Mouse (Mus musculus) MEL (cell line): Measurements from ENCODE around the gene Brdt. TPM values are rescaled to one million over a fixed set of nuclear protein-coding genes. Genes with fewer than 3 reads are reported as not detected.
"Not testable (repeated sequence)": the region's sequence is repeated elsewhere in the genome, so short reads cannot be mapped to it uniquely, and the experiment has no call there.

Source experiments
- DNase-seq: peaks from one replicate; pipeline ENCODE4 v3.0.0; 2011; ENCODE audit warnings: low read depth, low spot score
- H3K27ac ChIP-seq: 2 replicates; pipeline ENCODE4 v1.5.1; 2012; ENCODE audit warnings: low read depth, mild to moderate bottlenecking, control low read depth, low read length, moderate library complexity; ENCODE audit not compliant: control insufficient read depth
- H3K27me3 ChIP-seq, 2 experiments: fragments of 150-350 bp in 1 of 2; sonication (generic) in 1 of 2; 2 replicates each; pipeline ENCODE4 v1.6.1; 2012; ENCODE audit warnings: low read length in 2 of 2, mild to moderate bottlenecking in 2 of 2, improper control_type of control experiment in 1 of 2, moderate library complexity in 1 of 2; ENCODE audit not compliant: insufficient read depth in 2 of 2, control insufficient read depth in 1 of 2
- H3K36me3 ChIP-seq, 2 experiments: 2 replicates each; pipeline ENCODE4 v1.6.1; 2012 to 2014; ENCODE audit warnings: low read length in 2 of 2, improper control_type of control experiment in 1 of 2, inconsistent platforms in 1 of 2, mild to moderate bottlenecking in 1 of 2; ENCODE audit not compliant: insufficient read depth in 2 of 2, control insufficient read depth in 1 of 2
- H3K4me1 ChIP-seq, 2 experiments: fragments of 150-350 bp in 1 of 2; sonication (generic) in 1 of 2; 2 replicates each; pipeline ENCODE4 v1.6.1; 2012; ENCODE audit warnings: low read length in 2 of 2, improper control_type of control experiment in 1 of 2, mild to moderate bottlenecking in 1 of 2; ENCODE audit not compliant: insufficient read depth in 2 of 2, control insufficient read depth in 1 of 2
- H3K4me3 ChIP-seq, 2 experiments: fragments of 150-350 bp in 1 of 2; sonication (generic) in 1 of 2; 2 replicates each; pipeline ENCODE4 v1.5.1; 2012; ENCODE audit warnings: low read depth in 2 of 2, low read length in 2 of 2, mild to moderate bottlenecking in 2 of 2, moderate library complexity in 2 of 2, control low read depth in 1 of 2, improper control_type of control experiment in 1 of 2; ENCODE audit not compliant: control insufficient read depth in 1 of 2, insufficient read depth in 1 of 2
- H3K79me2 ChIP-seq: 2 replicates; pipeline ENCODE4 v1.6.1; 2012; ENCODE audit warnings: mild to moderate bottlenecking, low read length, moderate library complexity; ENCODE audit not compliant: control insufficient read depth, poor library complexity, insufficient read depth
- H3K9ac ChIP-seq: 2 replicates; pipeline ENCODE4 v1.6.1; 2012; ENCODE audit warnings: low read depth, mild to moderate bottlenecking, control low read depth, low read length, moderate library complexity; ENCODE audit not compliant: control insufficient read depth, poor library complexity, severe bottlenecking
- H3K9me3 ChIP-seq: fragments of 150-350 bp; sonication (generic); replicated peaks from 2 replicates; pipeline ENCODE4 v1.6.1; 2012; ENCODE audit warnings: mild to moderate bottlenecking, low read length, improper control_type of control experiment, moderate library complexity; ENCODE audit not compliant: insufficient read depth
- CHD2 ChIP-seq: IDR thresholded peaks from 2 replicates; pipeline ENCODE4 v1.6.1; 2011; ENCODE audit warnings: low read length, improper control_type of control experiment
- CTCF ChIP-seq, 3 experiments: IDR thresholded peaks in 2 of 3; conservative IDR thresholded peaks in 1 of 3; 2 replicates each; pipeline ENCODE4 v1.5.1; 2011 to 2012; ENCODE audit warnings: low read length in 3 of 3, low read depth in 2 of 3, mild to moderate bottlenecking in 2 of 3, improper control_type of control experiment in 1 of 3, inconsistent platforms in 1 of 3, mixed read lengths in 1 of 3, moderate library complexity in 1 of 3; ENCODE audit not compliant: control insufficient read depth in 1 of 3, insufficient read depth in 1 of 3, poor library complexity in 1 of 3, severe bottlenecking in 1 of 3
- E2F4 ChIP-seq: IDR thresholded peaks from 2 replicates; pipeline ENCODE4 v1.6.1; 2011; ENCODE audit warnings: low read depth, low read length, improper control_type of control experiment, borderline replicate concordance
- ELF1 ChIP-seq: IDR thresholded peaks from 2 replicates; pipeline ENCODE4 v1.6.1; 2014; ENCODE audit warnings: low read depth, mild to moderate bottlenecking, inconsistent platforms, low read length, improper control_type of control experiment, moderate library complexity
- ETS1 ChIP-seq: IDR thresholded peaks from 2 replicates; pipeline ENCODE4 v1.6.1; 2012; ENCODE audit warnings: low read depth, mild to moderate bottlenecking, inconsistent platforms, low read length, improper control_type of control experiment, moderate library complexity
- GABPA ChIP-seq: IDR thresholded peaks from 2 replicates; pipeline ENCODE4 v1.6.1; 2012; ENCODE audit warnings: low read depth, mild to moderate bottlenecking, inconsistent platforms, low read length, improper control_type of control experiment, moderate library complexity
- HCFC1 ChIP-seq: IDR thresholded peaks from 2 replicates; pipeline ENCODE4 v1.6.1; 2012; ENCODE audit warnings: low read depth, mild to moderate bottlenecking, inconsistent platforms, low read length, improper control_type of control experiment, moderate library complexity
- JUND ChIP-seq: IDR thresholded peaks from 2 replicates; pipeline ENCODE4 v1.6.1; 2011; ENCODE audit warnings: low read depth, mild to moderate bottlenecking, improper control_type of control experiment, low read length
- MAX ChIP-seq: IDR thresholded peaks from 2 replicates; pipeline ENCODE4 v1.6.1; 2011; ENCODE audit warnings: low read length, improper control_type of control experiment
- MEF2A ChIP-seq: IDR thresholded peaks from 2 replicates; pipeline ENCODE4 v1.6.1; 2014; ENCODE audit warnings: low read depth, mild to moderate bottlenecking, inconsistent platforms, low read length, improper control_type of control experiment; ENCODE audit not compliant: poor library complexity, insufficient replicate concordance, severe bottlenecking; ENCODE audit errors: extremely low read depth
- MXI1 ChIP-seq: IDR thresholded peaks from 2 replicates; pipeline ENCODE4 v1.6.1; 2011; ENCODE audit warnings: mild to moderate bottlenecking, low read depth, low read length, improper control_type of control experiment
- MYC ChIP-seq: IDR thresholded peaks from 2 replicates; pipeline ENCODE4 v1.6.1; 2011; ENCODE audit warnings: low read depth, mild to moderate bottlenecking, low read length, improper control_type of control experiment, moderate library complexity
- POLR2A ChIP-seq, 2 experiments: IDR thresholded peaks; 2 replicates each; pipeline ENCODE4 v1.6.1; 2011 to 2012; ENCODE audit warnings: low read length in 2 of 2, mild to moderate bottlenecking in 2 of 2, control low read depth in 1 of 2, improper control_type of control experiment in 1 of 2, low read depth in 1 of 2, moderate library complexity in 1 of 2; ENCODE audit not compliant: control insufficient read depth in 1 of 2, insufficient read depth in 1 of 2, poor library complexity in 1 of 2
- POLR2AphosphoS5 ChIP-seq: IDR thresholded peaks from 2 replicates; pipeline ENCODE4 v1.6.1; 2012; ENCODE audit warnings: low read depth, borderline replicate concordance, mild to moderate bottlenecking, inconsistent platforms, low read length, moderate library complexity, mixed read lengths
- RAD21 ChIP-seq: IDR thresholded peaks from 2 replicates; pipeline ENCODE4 v1.6.1; 2011; ENCODE audit warnings: mild to moderate bottlenecking, low read depth, low read length, improper control_type of control experiment
- RCOR1 ChIP-seq: IDR thresholded peaks from 2 replicates; pipeline ENCODE4 v1.6.1; 2012; ENCODE audit warnings: low read depth, mild to moderate bottlenecking, inconsistent platforms, low read length, improper control_type of control experiment
- TBP ChIP-seq: IDR thresholded peaks from 2 replicates; pipeline ENCODE4 v1.8.0; 2011; ENCODE audit warnings: low read depth, low read length, improper control_type of control experiment
- TCF12 ChIP-seq: IDR thresholded peaks from 2 replicates; pipeline ENCODE4 v1.6.1; 2014; ENCODE audit warnings: low read depth, mild to moderate bottlenecking, inconsistent platforms, low read length, improper control_type of control experiment, moderate library complexity
- ZC3H11A ChIP-seq: IDR thresholded peaks from 2 replicates; pipeline ENCODE4 v1.6.1; 2012; ENCODE audit warnings: low read depth, mild to moderate bottlenecking, inconsistent platforms, low read length, improper control_type of control experiment
- ZKSCAN1 ChIP-seq: IDR thresholded peaks from 2 replicates; pipeline ENCODE4 v1.6.1; 2012; ENCODE audit warnings: low read depth, mild to moderate bottlenecking, inconsistent platforms, low read length, improper control_type of control experiment, moderate library complexity
- ZMIZ1 ChIP-seq: IDR thresholded peaks from 2 replicates; pipeline ENCODE4 v1.6.1; 2012; ENCODE audit warnings: low read depth, mild to moderate bottlenecking, inconsistent platforms, low read length, improper control_type of control experiment, moderate library complexity
- ZNF384 ChIP-seq: IDR thresholded peaks from 2 replicates; pipeline ENCODE4 v1.6.1; 2012; ENCODE audit warnings: low read depth, mild to moderate bottlenecking, inconsistent platforms, low read length, improper control_type of control experiment
- polyA plus RNA-seq, 2 experiments: library from polyadenylated mRNA; stranded (reverse) in 1 of 2; unstranded in 1 of 2; fragments of >175 nt in 1 of 2; fragments of >200 nt in 1 of 2; gene quantifications; 2 replicates each; pipeline versions ENCODE4 v1.2.1 to v1.2.4; 2012; ENCODE audit warnings: low replicate concordance in 2 of 2, low read depth in 1 of 2; ENCODE audit not compliant: insufficient read length in 2 of 2, insufficient read depth in 1 of 2, missing spikeins in 1 of 2
- total RNA-seq: library from RNA; depleted of rRNA; stranded (reverse); fragments of 300-350 nt; gene quantifications from 2 replicates; pipeline ENCODE4 v1.2.3, GENCODE M21; 2012

The Brdt gene
- total and polyA plus RNA-seq, 3 experiments, result 10.3 to 16.7 TPM; not detected in 1

DNA sequence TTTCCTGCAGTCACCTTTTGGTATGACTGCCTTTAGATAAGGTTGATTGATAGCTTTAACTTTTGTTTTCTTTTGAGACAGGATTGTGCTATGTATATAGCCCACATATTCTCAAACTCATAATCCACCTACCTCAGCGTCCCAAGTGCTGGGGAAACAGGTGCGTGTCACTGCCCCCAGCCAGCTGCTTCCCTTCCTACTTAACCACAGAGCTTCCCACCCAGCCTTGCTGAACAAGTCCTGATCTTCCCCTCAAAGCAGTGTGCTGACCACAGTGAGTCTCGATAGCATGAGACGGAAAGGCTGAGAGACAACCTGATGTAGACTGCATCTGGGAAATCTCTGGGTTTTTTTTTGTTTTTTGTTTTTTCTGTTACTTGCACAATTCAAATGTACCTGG is 42.3 kb downstream of the Brdt start:
- TF ChIP-seq ZC3H11A (no peak), E2F4 (no peak), ZMIZ1 (no peak), POLR2AphosphoS5 (no peak), ZKSCAN1 (no peak), TCF12 (no peak), MXI1 (no peak), RCOR1 (no peak)
- TF ChIP-seq, all 39 proteins: peak for 0
- no peaks in the 10 kb centered on the region for H3K4me1 ChIP-seq
- no peaks in the 10 kb centered on the region for H3K79me2 ChIP-seq
- no peak overlapping the region for H3K4me3 ChIP-seq
- H3K27me3 ChIP-seq, result no peaks in the 10 kb centered on the region
- H3K27ac ChIP-seq, result no peak overlapping the region
- no peak for DNase-seq
- no peaks in the 10 kb centered on the region for H3K9me3 ChIP-seq
- H3K36me3 ChIP-seq, result no peaks in the 10 kb centered on the region
- H3K9ac ChIP-seq, result no peak overlapping the region

DNA sequence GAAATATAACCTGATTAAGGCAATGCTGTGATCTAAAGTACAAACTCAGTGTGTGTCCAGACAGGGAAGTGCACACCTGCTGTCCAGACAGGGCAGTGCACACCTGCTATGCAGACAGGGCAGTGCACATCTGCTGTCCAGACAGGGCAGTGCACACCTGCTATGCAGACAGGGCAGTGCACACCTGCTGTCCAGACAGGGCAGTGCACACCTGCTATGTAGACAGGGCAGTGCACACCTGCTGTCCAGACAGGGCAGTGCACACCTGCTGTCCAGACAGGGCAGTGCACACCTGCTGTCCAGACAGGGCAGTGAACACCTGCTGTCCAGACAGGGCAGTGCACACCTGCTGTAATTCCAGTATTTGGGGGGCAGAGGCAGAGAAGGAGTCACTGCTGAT is 55.5 kb downstream of the Brdt start:
- H3K9ac ChIP-seq, H3K27ac ChIP-seq, H3K27me3 ChIP-seq, H3K36me3 ChIP-seq, H3K4me3 ChIP-seq, DNase-seq, H3K4me1 ChIP-seq, H3K79me2 ChIP-seq, H3K9me3 ChIP-seq: not testable (repeated sequence)

DNA sequence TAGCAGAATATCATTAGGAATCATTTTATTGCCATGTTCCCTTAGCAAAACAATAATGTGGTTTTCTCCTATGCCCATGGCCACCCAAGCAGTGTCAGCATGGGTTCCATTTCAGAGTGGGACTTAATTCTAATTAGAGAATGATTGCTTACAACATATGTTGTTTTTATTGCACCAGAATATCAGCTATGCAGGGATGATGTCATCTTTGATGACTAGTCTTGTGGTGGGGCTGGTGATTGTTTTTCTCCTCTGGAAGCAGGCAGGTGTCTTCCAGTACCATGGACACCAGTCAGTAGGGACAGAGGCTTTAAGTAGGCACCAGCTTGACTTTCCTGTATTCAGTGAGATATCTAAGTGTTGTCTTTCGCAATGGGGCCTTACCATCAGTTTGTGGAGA is 56.8 kb downstream of the Brdt start:
- Histone ChIP-seq H3K9me3 (no peaks in the 10 kb centered on the region), H3K9ac (no peak overlapping the region), H3K27me3 (no peaks in the 10 kb centered on the region; a peak in 1 of 4 replicates), H3K27ac (no peak overlapping the region), H3K4me3 (no peak overlapping the region), H3K79me2 (no peaks in the 10 kb centered on the region)
- TF ChIP-seq ETS1, result no peak
- TF ChIP-seq, all 39 proteins: peak for 0
- Histone ChIP-seq H3K36me3 (no peaks in the 10 kb centered on the region), H3K4me1 (no peaks in the 10 kb centered on the region)
- DNase-seq, result no peak

DNA sequence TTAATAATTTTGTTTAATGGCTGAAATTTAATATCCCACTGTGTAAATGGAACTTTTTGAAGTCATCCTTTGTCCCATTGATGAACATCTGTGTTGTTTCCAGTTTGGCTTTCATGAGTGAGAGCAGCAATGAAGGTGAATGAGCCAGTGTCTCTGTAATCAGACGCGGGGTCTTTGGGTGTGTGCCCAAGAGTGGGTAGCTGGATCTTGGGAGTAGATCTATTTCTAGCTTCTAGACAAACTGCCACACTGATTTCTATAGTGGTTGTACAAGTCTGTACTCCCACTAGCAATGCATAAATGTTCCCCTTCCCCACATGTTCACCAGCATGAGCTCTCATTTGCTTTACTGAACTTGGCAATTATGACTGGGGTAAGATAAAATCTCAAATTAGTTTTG is 58.4 kb downstream of the Brdt start:
- no peaks in the 10 kb centered on the region for H3K79me2 ChIP-seq
- no peaks in the 10 kb centered on the region for H3K9me3 ChIP-seq
- H3K27me3 ChIP-seq, result no peaks in the 10 kb centered on the region; a peak in 1 of 4 replicates
- H3K4me1 ChIP-seq, result no peaks in the 10 kb centered on the region
- no peak for DNase-seq
- no peak for TF ChIP-seq HCFC1
- TF ChIP-seq ELF1, result no peak
- TF ChIP-seq MXI1, result no peak
- TF ChIP-seq MEF2A, result no peak
- TF ChIP-seq POLR2A (IDR thresholded peaks at IDR 0.05; ENCODE audit: control insufficient read depth in 1 of 2, insufficient read depth in 1 of 2, low read depth in 1 of 2, low read length in 2 of 2, poor library complexity in 1 of 2), result no peak
- TF ChIP-seq RAD21, result no peak
- no peak for TF ChIP-seq ZKSCAN1
- no peak for TF ChIP-seq JUND
- TF ChIP-seq MAX, result no peak
- no peak for TF ChIP-seq ZMIZ1
- TF ChIP-seq TBP, result no peak
- TF ChIP-seq ZNF384, result no peak
- no peak for TF ChIP-seq CTCF (IDR thresholded peaks at IDR 0.05 in 2 of 3, conservative IDR thresholded peaks at IDR 0.05 in 1 of 3; ENCODE audit: control insufficient read depth in 1 of 3, insufficient read depth in 1 of 3, low read depth in 2 of 3, low read length in 3 of 3, poor library complexity in 1 of 3, severe bottlenecking in 1 of 3)
- no peak for TF ChIP-seq GABPA
- TF ChIP-seq RCOR1, result no peak
- TF ChIP-seq CHD2, result no peak
- no peak for TF ChIP-seq MYC
- no peaks in the 10 kb centered on the region for H3K36me3 ChIP-seq
- H3K27ac ChIP-seq, result no peak overlapping the region
- H3K4me3 ChIP-seq, result no peak overlapping the region
- no peak overlapping the region for H3K9ac ChIP-seq
